Mouse (Mus musculus): Measurements from ENCODE around the gene Ube2j1. TPM values are rescaled to one million over a fixed set of nuclear protein-coding genes. Genes with fewer than 3 reads are reported as not detected.

Gene Ube2j1
- polyA plus RNA-seq, 1 experiment from 2014 or later: 50.7 TPM

GRCm38 (mm10) chr4:33018361-33018999 is 12.7 kb upstream of the Ube2j1 start:
- Histone ChIP-seq H3K27me3 (ENCODE audit: insufficient read depth, low read length) (no peaks in the 10 kb centered on the region), H3K4me2 (no peak overlapping the region), H3K4me3 (ENCODE audit: low read depth, low read length) (no peak overlapping the region), H3K27ac (ENCODE audit: low read depth) (no peak overlapping the region), H3K4me1 (ENCODE audit: insufficient read depth) (no peaks in the 10 kb centered on the region), H3K9ac (no peak overlapping the region), H3K9me3 (ENCODE audit: low read depth, low read length) (no peaks in the 10 kb centered on the region), H3K36me3 (ENCODE audit: insufficient read depth) (no peaks in the 10 kb centered on the region)
- peak; percentile 82 for ATAC-seq (ENCODE audit: insufficient read depth)
- DNase-seq: peak; percentile 94
- peak; percentile 97 for TF ChIP-seq CTCF (IDR thresholded peaks at IDR 0.05; ENCODE audit: low read depth)
- WGBS: 46% methylated on average over 9 of the region's 9 CpGs

- Histone ChIP-seq H3K4me1 (ENCODE audit: insufficient read depth) (no peaks in the 10 kb centered on the region), H3K36me3 (ENCODE audit: insufficient read depth) (0 out of 2 replicates have a peak, but pooled peaks cover 16% of the 10 kb centered on the region), H3K27ac (ENCODE audit: low read depth) (no peak overlapping the region), H3K9me3 (ENCODE audit: low read depth, low read length) (no peaks in the 10 kb centered on the region), H3K9ac (no peak overlapping the region), H3K4me2 (no peak overlapping the region), H3K27me3 (ENCODE audit: insufficient read depth, low read length) (no peaks in the 10 kb centered on the region), H3K4me3 (ENCODE audit: low read depth, low read length) (no peak overlapping the region)
- WGBS: 37% methylated on average over 8 of the region's 8 CpGs
- peak; percentile 78 for DNase-seq
- peak; percentile 89 for ATAC-seq (ENCODE audit: insufficient read depth)
- no peak for TF ChIP-seq CTCF (IDR thresholded peaks at IDR 0.05; ENCODE audit: low read depth)
Measured at GRCm38 (mm10) chr4:33024420-33024819, 6.8 kb upstream of the Ube2j1 start.

DNA sequence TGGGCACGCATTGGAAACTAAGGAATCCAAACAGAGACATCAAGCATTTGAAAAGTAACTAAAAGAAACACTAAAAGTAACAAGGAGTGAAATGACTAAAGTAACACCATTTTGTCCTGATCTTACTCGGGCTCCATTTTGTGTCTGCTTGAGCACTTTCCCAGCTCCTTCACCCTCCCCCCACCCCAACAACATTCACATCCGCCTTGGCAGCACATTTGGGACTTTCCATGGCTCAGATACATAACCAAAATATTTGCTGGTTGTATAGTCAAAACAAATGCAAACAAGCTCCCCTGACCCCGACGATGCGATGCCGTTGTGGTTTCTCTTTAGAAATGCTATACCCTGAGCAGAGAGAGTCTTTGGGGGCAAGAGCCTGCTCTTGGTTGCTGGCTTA is 2.1 kb upstream of the Ube2j1 start:
- DNase-seq: peak; percentile 24
- Histone ChIP-seq H3K4me1 (ENCODE audit: insufficient read depth) (peaks cover 4% of the 10 kb centered on the region), H3K27ac (ENCODE audit: low read depth) (no peak overlapping the region), H3K9me3 (ENCODE audit: low read depth, low read length) (no peaks in the 10 kb centered on the region), H3K4me2 (no peak overlapping the region), H3K36me3 (ENCODE audit: insufficient read depth) (0 out of 2 replicates have a peak, but pooled peaks cover 16% of the 10 kb centered on the region), H3K4me3 (ENCODE audit: low read depth, low read length) (no peak overlapping the region), H3K27me3 (ENCODE audit: insufficient read depth, low read length) (no peaks in the 10 kb centered on the region), H3K9ac (no peak overlapping the region)
- TF ChIP-seq CTCF (IDR thresholded peaks at IDR 0.05; ENCODE audit: low read depth): no peak
- 90% methylated on average over 7 of the region's 7 CpGs for WGBS
- no peak for ATAC-seq (ENCODE audit: insufficient read depth)

DNA sequence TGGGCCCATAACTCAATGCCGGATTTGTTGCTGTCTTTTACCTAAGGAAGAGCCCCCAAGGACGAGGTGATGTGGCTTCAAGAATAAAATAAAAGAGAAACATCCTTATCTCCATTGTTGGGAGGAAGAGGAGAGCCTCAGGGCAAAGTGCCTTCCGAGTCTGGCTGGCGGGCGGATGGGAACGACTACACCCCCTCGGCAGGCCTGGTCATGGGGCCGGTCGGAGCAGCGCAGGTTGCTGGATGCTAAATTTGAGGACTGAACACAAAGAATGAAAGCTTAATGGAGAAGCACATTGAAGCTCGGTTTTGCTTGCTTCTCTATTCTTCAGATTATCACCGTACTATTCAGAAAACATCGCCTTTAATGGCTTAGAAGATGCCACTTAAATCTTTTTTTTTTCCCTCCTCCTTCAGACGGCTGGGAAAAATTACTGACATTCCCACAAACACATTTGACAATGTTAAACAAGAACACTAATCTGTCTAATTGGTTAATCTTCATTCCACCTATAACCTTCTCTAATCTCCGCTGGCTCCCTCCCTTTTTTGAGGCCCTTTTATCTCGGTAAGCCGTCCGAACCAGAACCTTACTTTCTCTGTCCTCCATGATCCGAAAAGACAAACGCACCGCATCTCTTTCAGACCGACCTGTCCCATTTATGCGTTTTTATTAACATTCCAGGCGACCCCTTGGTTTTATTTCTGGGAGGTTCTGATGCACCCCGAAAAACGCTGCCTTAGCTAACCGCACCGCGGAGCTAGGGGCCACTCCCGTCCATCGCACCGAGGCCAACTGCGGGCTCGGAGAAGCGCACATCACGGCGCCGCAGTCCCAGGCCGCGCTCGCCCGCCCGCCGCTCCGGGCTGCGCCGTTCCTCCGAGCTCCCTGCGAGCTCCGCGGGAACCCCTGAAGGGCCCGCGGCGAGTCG is 687 bp upstream of the Ube2j1 start:
- Histone ChIP-seq H3K36me3 (ENCODE audit: insufficient read depth) (peaks cover 16% of the 10 kb centered on the region; the same call in 1 of the 2 replicates), H3K9me3 (ENCODE audit: low read depth, low read length) (0 out of 2 replicates have a peak, but pooled peaks cover 2% of the 10 kb centered on the region), H3K27me3 (ENCODE audit: insufficient read depth, low read length) (no peaks in the 10 kb centered on the region), H3K4me2 (peak overlapping the region; percentile 78), H3K27ac (ENCODE audit: low read depth) (peak overlapping the region; percentile 95), H3K4me1 (ENCODE audit: insufficient read depth) (peaks cover 4% of the 10 kb centered on the region), H3K9ac (peak overlapping the region; percentile 97), H3K4me3 (ENCODE audit: low read depth, low read length) (peak overlapping the region; percentile 80)
- WGBS: 2% methylated on average over 55 of the region's 55 CpGs
- no peak for TF ChIP-seq CTCF (IDR thresholded peaks at IDR 0.05; ENCODE audit: low read depth)
- peak; percentile 53 for DNase-seq
- ATAC-seq (ENCODE audit: insufficient read depth): peak; percentile 79

- H3K4me2 ChIP-seq: peak overlapping the region; percentile 78
Measured at GRCm38 (mm10) chr4:33032045-33032444, 829 bp downstream of the Ube2j1 start.

GRCm38 (mm10) chr4:33033515-33033914 is 2.3 kb downstream of the Ube2j1 start:
- no peak overlapping the region for H3K27ac ChIP-seq (ENCODE audit: low read depth)
- H3K9ac ChIP-seq: no peak overlapping the region
- H3K27me3 ChIP-seq (ENCODE audit: insufficient read depth, low read length): no peaks in the 10 kb centered on the region
- H3K4me2 ChIP-seq: peak overlapping the region; percentile 78
- no peak for TF ChIP-seq CTCF (IDR thresholded peaks at IDR 0.05; ENCODE audit: low read depth)
- DNase-seq: no peak
- H3K4me3 ChIP-seq (ENCODE audit: low read depth, low read length): no peak overlapping the region
- H3K36me3 ChIP-seq (ENCODE audit: insufficient read depth): peaks cover 22% of the 10 kb centered on the region; the same call in 1 of the 2 replicates
- ATAC-seq (ENCODE audit: insufficient read depth): no peak
- 40% methylated on average over 6 of the region's 6 CpGs for WGBS
- 0 out of 2 replicates have a peak, but pooled peaks cover 3% of the 10 kb centered on the region for H3K9me3 ChIP-seq (ENCODE audit: low read depth, low read length)
- H3K4me1 ChIP-seq (ENCODE audit: insufficient read depth): peaks cover 4% of the 10 kb centered on the region

More at GRCm38 (mm10) chr4:33032045-33032444, 829 bp downstream of the Ube2j1 start:
- 0 out of 2 replicates have a peak, but pooled peaks cover 3% of the 10 kb centered on the region for H3K9me3 ChIP-seq (ENCODE audit: low read depth, low read length)
- H3K36me3 ChIP-seq (ENCODE audit: insufficient read depth): peaks cover 26% of the 10 kb centered on the region; the same call in 1 of the 2 replicates
- no peak overlapping the region for H3K27ac ChIP-seq (ENCODE audit: low read depth)
- no peaks in the 10 kb centered on the region for H3K27me3 ChIP-seq (ENCODE audit: insufficient read depth, low read length)
- ATAC-seq (ENCODE audit: insufficient read depth) (no peak), DNase-seq (no peak)
- no peak for TF ChIP-seq CTCF (IDR thresholded peaks at IDR 0.05; ENCODE audit: low read depth)
- H3K4me3 ChIP-seq (ENCODE audit: low read depth, low read length): peak overlapping the region; percentile 80
- 11% methylated on average over 4 of the region's 4 CpGs for WGBS
- H3K9ac ChIP-seq: peak overlapping the region; percentile 97
- H3K4me1 ChIP-seq (ENCODE audit: insufficient read depth): peaks cover 4% of the 10 kb centered on the region

GRCm38 (mm10) chr4:33039826-33040225 is 8.6 kb downstream of the Ube2j1 start:
- Histone ChIP-seq H3K27ac (ENCODE audit: low read depth) (no peak overlapping the region), H3K4me3 (ENCODE audit: low read depth, low read length) (no peak overlapping the region), H3K27me3 (ENCODE audit: insufficient read depth, low read length) (no peaks in the 10 kb centered on the region), H3K36me3 (ENCODE audit: insufficient read depth) (peaks cover 70% of the 10 kb centered on the region), H3K4me1 (ENCODE audit: insufficient read depth) (no peaks in the 10 kb centered on the region), H3K9me3 (ENCODE audit: low read depth, low read length) (0 out of 2 replicates have a peak, but pooled peaks cover 3% of the 10 kb centered on the region), H3K4me2 (no peak overlapping the region), H3K9ac (no peak overlapping the region)
- WGBS: 81% methylated on average over 4 of the region's 4 CpGs
- DNase-seq: no peak
- TF ChIP-seq CTCF (IDR thresholded peaks at IDR 0.05; ENCODE audit: low read depth): no peak
- ATAC-seq (ENCODE audit: insufficient read depth): no peak

Data from lung, embryonic 14.5 days (tissue).